Mouse (Mus musculus): ENCODE measurements around the gene Stxbp4.

Gene Stxbp4

GRCm38 (mm10) chr11:90650231-90650885 is 12.5 kb upstream of the Stxbp4 start:
- no peak for DNase-seq (ENCODE audit: low spot score in 2 of 2)

- no peak for DNase-seq (ENCODE audit: low spot score in 2 of 2)
Observed at GRCm38 (mm10) chr11:90649777-90650176, 11.9 kb upstream of the Stxbp4 start.

- peak in 1 of 2 experiments; percentile 59 for DNase-seq (ENCODE audit: low spot score in 2 of 2)
Observed at GRCm38 (mm10) chr11:90638312-90638830, 487 bp upstream of the Stxbp4 start.

GRCm38 (mm10) chr11:90634661-90635060 is 3.2 kb downstream of the Stxbp4 start:
- no peak for DNase-seq (ENCODE audit: low spot score in 2 of 2)

GRCm38 (mm10) chr11:90632480-90632879 is 5.4 kb downstream of the Stxbp4 start:
- no peak for DNase-seq (ENCODE audit: low spot score in 2 of 2)

- DNase-seq (ENCODE audit: low spot score in 2 of 2): no peak
Observed at GRCm38 (mm10) chr11:90627751-90628150, 10.1 kb downstream of the Stxbp4 start.

GRCm38 (mm10) chr11:90625174-90625573 is 12.7 kb downstream of the Stxbp4 start:
- no peak for DNase-seq (ENCODE audit: low spot score in 2 of 2)

GRCm38 (mm10) chr11:90623477-90623876 is 14.4 kb downstream of the Stxbp4 start:
- DNase-seq (ENCODE audit: low spot score in 2 of 2): no peak

- no peak for DNase-seq (ENCODE audit: low spot score in 2 of 2)
Observed at GRCm38 (mm10) chr11:90622500-90622899, 15.4 kb downstream of the Stxbp4 start.

- no peak for DNase-seq (ENCODE audit: low spot score in 2 of 2)
Observed at GRCm38 (mm10) chr11:90622044-90622443, 15.8 kb downstream of the Stxbp4 start.

- no peak for DNase-seq (ENCODE audit: low spot score in 2 of 2)
Observed at GRCm38 (mm10) chr11:90616431-90616830, 21.5 kb downstream of the Stxbp4 start.

GRCm38 (mm10) chr11:90614743-90615142 is 23.1 kb downstream of the Stxbp4 start:
- no peak for DNase-seq (ENCODE audit: low spot score in 2 of 2)

GRCm38 (mm10) chr11:90612118-90612517 is 25.8 kb downstream of the Stxbp4 start:
- DNase-seq (ENCODE audit: low spot score in 2 of 2): no peak

- DNase-seq (ENCODE audit: low spot score in 2 of 2): no peak
Observed at GRCm38 (mm10) chr11:90603066-90603465, 34.8 kb downstream of the Stxbp4 start.

GRCm38 (mm10) chr11:90595826-90596225 is 42.1 kb downstream of the Stxbp4 start:
- no peak for DNase-seq (ENCODE audit: low spot score in 2 of 2)

GRCm38 (mm10) chr11:90590996-90591395 is 46.9 kb downstream of the Stxbp4 start:
- DNase-seq (ENCODE audit: low spot score in 2 of 2): no peak

GRCm38 (mm10) chr11:90586203-90586602 is 51.7 kb downstream of the Stxbp4 start:
- no peak for DNase-seq (ENCODE audit: low spot score in 2 of 2)

- DNase-seq (ENCODE audit: low spot score in 2 of 2): no peak
Observed at GRCm38 (mm10) chr11:90585754-90586153, 52.1 kb downstream of the Stxbp4 start.

GRCm38 (mm10) chr11:90577057-90577780 is 60.7 kb downstream of the Stxbp4 start:
- DNase-seq (ENCODE audit: low spot score in 2 of 2): no peak

GRCm38 (mm10) chr11:90576282-90576972 is 61.5 kb downstream of the Stxbp4 start:
- DNase-seq (ENCODE audit: low spot score in 2 of 2): no peak

- no peak for DNase-seq (ENCODE audit: low spot score in 2 of 2)
Observed at GRCm38 (mm10) chr11:90575491-90576048, 62.3 kb downstream of the Stxbp4 start.

GRCm38 (mm10) chr11:90570646-90571259 is 67.1 kb downstream of the Stxbp4 start:
- no peak for DNase-seq (ENCODE audit: low spot score in 2 of 2)

Measured in urinary bladder, postnatal 4 days (tissue).